Mouse (Mus musculus) liver, embryonic 13.5 days (tissue): ENCODE measurements at regions not wholly inside any gene's neighbourhood (a gene's known extent, or its start where the extent isn't known, plus 50 kb on each side); places are given as distances from the start of the nearest gene placed in this dataset.

Source experiments
- ATAC-seq: fragments of 200-750 bp; cut with Nextera tagmentation; 2 replicates; pipeline ENCODE4 v1.8.0; 2017; ENCODE audit warnings: low read depth, mild to moderate bottlenecking, moderate number of reproducible peaks, moderate library complexity
- DNase-seq: peaks from one replicate; pipeline ENCODE4 v3.0.0; 2022
- H3K27ac ChIP-seq: fragments of 300-500 bp; sonication (generic); 2 replicates; pipeline ENCODE4 v1.5.1; 2015; ENCODE audit warnings: moderate library complexity, mild to moderate bottlenecking, inconsistent platforms
- H3K27me3 ChIP-seq: fragments of 300-500 bp; sonication (generic); 2 replicates; pipeline ENCODE4 v1.6.1; 2015; ENCODE audit warnings: mild to moderate bottlenecking, inconsistent platforms
- H3K36me3 ChIP-seq: fragments of 300-500 bp; sonication (generic); 2 replicates; pipeline ENCODE4 v1.6.1; 2015; ENCODE audit warnings: mild to moderate bottlenecking, inconsistent platforms
- H3K4me1 ChIP-seq: fragments of 300-500 bp; sonication (generic); replicated peaks from 2 replicates; pipeline ENCODE4 v1.6.1; 2015; ENCODE audit warnings: inconsistent platforms
- H3K4me2 ChIP-seq: fragments of 300-500 bp; sonication (generic); 2 replicates; pipeline ENCODE4 v1.6.1; 2015; ENCODE audit warnings: inconsistent platforms, mild to moderate bottlenecking, moderate library complexity
- H3K4me3 ChIP-seq: fragments of 300-500 bp; sonication (generic); replicated peaks from 2 replicates; pipeline ENCODE4 v1.5.1; 2015; ENCODE audit warnings: mild to moderate bottlenecking, inconsistent platforms
- H3K9ac ChIP-seq: fragments of 300-500 bp; sonication (generic); 2 replicates; pipeline ENCODE4 v1.6.1; 2015; ENCODE audit warnings: mild to moderate bottlenecking, inconsistent platforms
- H3K9me3 ChIP-seq: fragments of 300-500 bp; sonication (generic); replicated peaks from 2 replicates; pipeline ENCODE4 v1.6.1; 2016; ENCODE audit warnings: inconsistent platforms
- WGBS: fragments of 180-500 bp; shearing (Covaris S2); methylation state at CpG from one replicate; pipeline ENCODE4 v1.1.7; 2015; ENCODE audit not compliant: insufficient replicate concordance; 5-methylcytosine and 5-hydroxymethylcytosine counted together

- peaks cover 10% of the 10 kb centered on the region for H3K4me1 ChIP-seq
- H3K4me3 ChIP-seq, result no peak overlapping the region
- no peak overlapping the region for H3K9ac ChIP-seq
- H3K27me3 ChIP-seq, result no peaks in the 10 kb centered on the region
- no peak overlapping the region for H3K27ac ChIP-seq
- 74% methylated on average over 6 of the region's 6 CpGs for WGBS
- H3K4me2 ChIP-seq, result no peak overlapping the region
- ATAC-seq (no peak), DNase-seq (no peak)
- H3K36me3 ChIP-seq, result no peaks in the 10 kb centered on the region
- no peaks in the 10 kb centered on the region for H3K9me3 ChIP-seq
Observed at GRCm38 (mm10) chr6:35378851-35379250, 52.9 kb upstream of the Fam180a start.

- Histone ChIP-seq H3K9ac (no peak overlapping the region), H3K4me3 (no peak overlapping the region), H3K27me3 (no peaks in the 10 kb centered on the region), H3K36me3 (no peaks in the 10 kb centered on the region), H3K27ac (no peak overlapping the region), H3K9me3 (no peaks in the 10 kb centered on the region), H3K4me2 (no peak overlapping the region), H3K4me1 (peaks cover 10% of the 10 kb centered on the region)
- DNase-seq (no peak), ATAC-seq (no peak)
- WGBS, result 62% methylated on average over 3 of the region's 3 CpGs
Observed at GRCm38 (mm10) chr6:35377535-35377934, 51.6 kb upstream of the Fam180a start.

- no peak overlapping the region for H3K4me3 ChIP-seq
- no peaks in the 10 kb centered on the region for H3K36me3 ChIP-seq
- H3K27ac ChIP-seq, result no peak overlapping the region
- DNase-seq, result no peak
- no peak for ATAC-seq
- no peak overlapping the region for H3K4me2 ChIP-seq
- H3K9ac ChIP-seq, result no peak overlapping the region
- peaks cover 10% of the 10 kb centered on the region for H3K4me1 ChIP-seq
- no peaks in the 10 kb centered on the region for H3K9me3 ChIP-seq
- no peaks in the 10 kb centered on the region for H3K27me3 ChIP-seq
- WGBS, result 67% methylated on average over 9 of the region's 9 CpGs
Observed at GRCm38 (mm10) chr6:35376526-35376925, 50.6 kb upstream of the Fam180a start.
